Mouse (Mus musculus): ENCODE measurements around the gene Cox7b. TPM values are rescaled to one million over a fixed set of nuclear protein-coding genes. Genes with fewer than 3 reads are reported as not detected.
"Not testable (repeated sequence)": the region's sequence is repeated elsewhere in the genome, so short reads cannot be mapped to it uniquely, and the experiment has no call there.

The Cox7b gene
- polyA plus RNA-seq (2014; fragmentation: Nextera tagmentation; extraction: Ambion mirVana), result 363 and 395 TPM in 2 replicates

GRCm38 (mm10) chrX:106015571-106016322 is at the start of gene Cox7b:
Gene Cox7b, plus strand, starts transcription at chrX:106015700.
- DNase-seq (ENCODE audit: low spot score) (peak; percentile 76), ATAC-seq (ENCODE audit: insufficient number of reproducible peaks, low FRiP score, low TSS enrichment, low read depth) (peak; percentile 24; the same call in 1 of the 2 replicates)
- Histone ChIP-seq H3K27me3 (ENCODE audit: control insufficient read depth, insufficient read depth, low read length) (no peaks in the 10 kb centered on the region), H3K9me3 (ENCODE audit: control insufficient read depth, low read length) (no peaks in the 10 kb centered on the region), H3K27ac (replicated peaks; ENCODE audit: low read depth, low read length) (no peak within 1 kb of the TSS; the same call in 1 of the 2 replicates), H3K36me3 (ENCODE audit: control insufficient read depth, insufficient read depth, low read length) (no peaks in the 10 kb centered on the region), H3K4me3 (ENCODE audit: low read depth, low read length) (peak within 1 kb of the TSS; percentile 58), H3K9ac (ENCODE audit: low read length) (peak within 1 kb of the TSS; percentile 63), H3K4me2 (ENCODE audit: low read depth, severe bottlenecking) (peak within 1 kb of the TSS; percentile 18), H3K4me1 (ENCODE audit: control insufficient read depth, insufficient read depth, low read length) (no peaks in the 10 kb centered on the region)
- WGBS, result 12% methylated on average over 26 of the region's 26 CpGs

- Histone ChIP-seq H3K36me3 (ENCODE audit: control insufficient read depth, insufficient read depth, low read length) (peaks cover 2% of the 10 kb centered on the region; the same call in 1 of the 2 replicates), H3K9me3 (ENCODE audit: control insufficient read depth, low read length) (no peaks in the 10 kb centered on the region), H3K4me2 (ENCODE audit: low read depth, severe bottlenecking) (no peak overlapping the region), H3K4me1 (ENCODE audit: control insufficient read depth, insufficient read depth, low read length) (no peaks in the 10 kb centered on the region), H3K27me3 (ENCODE audit: control insufficient read depth, insufficient read depth, low read length) (no peaks in the 10 kb centered on the region), H3K9ac (ENCODE audit: low read length) (no peak overlapping the region), H3K27ac (replicated peaks; ENCODE audit: low read depth, low read length) (no peak overlapping the region), H3K4me3 (ENCODE audit: low read depth, low read length) (no peak overlapping the region)
- WGBS, result 84% methylated on average over 1 of the region's 1 CpGs
- ATAC-seq (ENCODE audit: insufficient number of reproducible peaks, low FRiP score, low TSS enrichment, low read depth) (no peak), DNase-seq (ENCODE audit: low spot score) (no peak)
These were observed 13.9 kb upstream of the Cox7b start for GRCm38 (mm10) chrX:106001605-106002004.

- Histone ChIP-seq H3K27ac (replicated peaks; ENCODE audit: low read depth, low read length) (no peak overlapping the region), H3K4me1 (ENCODE audit: control insufficient read depth, insufficient read depth, low read length) (no peaks in the 10 kb centered on the region), H3K9ac (ENCODE audit: low read length) (no peak overlapping the region; the same call in 1 of the 2 replicates), H3K27me3 (ENCODE audit: control insufficient read depth, insufficient read depth, low read length) (no peaks in the 10 kb centered on the region), H3K9me3 (ENCODE audit: control insufficient read depth, low read length) (no peaks in the 10 kb centered on the region), H3K36me3 (ENCODE audit: control insufficient read depth, insufficient read depth, low read length) (no peaks in the 10 kb centered on the region), H3K4me3 (ENCODE audit: low read depth, low read length) (peak overlapping the region; percentile 54), H3K4me2 (ENCODE audit: low read depth, severe bottlenecking) (peak overlapping the region; percentile 38)
- WGBS, result 8% methylated on average over 3 of the region's 3 CpGs
- DNase-seq (ENCODE audit: low spot score) (no peak), ATAC-seq (ENCODE audit: insufficient number of reproducible peaks, low FRiP score, low TSS enrichment, low read depth) (no peak)
These were observed 4.7 kb upstream of the Cox7b start for GRCm38 (mm10) chrX:106010762-106011161.

- Histone ChIP-seq H3K36me3 (ENCODE audit: control insufficient read depth, insufficient read depth, low read length) (no peaks in the 10 kb centered on the region), H3K27ac (replicated peaks; ENCODE audit: low read depth, low read length) (peak within 1 kb of the TSS; percentile 42), H3K27me3 (ENCODE audit: control insufficient read depth, insufficient read depth, low read length) (no peaks in the 10 kb centered on the region), H3K9me3 (ENCODE audit: control insufficient read depth, low read length) (no peaks in the 10 kb centered on the region), H3K4me3 (ENCODE audit: low read depth, low read length) (peak within 1 kb of the TSS; percentile 54), H3K4me1 (ENCODE audit: control insufficient read depth, insufficient read depth, low read length) (no peaks in the 10 kb centered on the region), H3K4me2 (ENCODE audit: low read depth, severe bottlenecking) (peak within 1 kb of the TSS; percentile 38), H3K9ac (ENCODE audit: low read length) (peak within 1 kb of the TSS; percentile 57)
- WGBS, result 12% methylated on average over 45 of the region's 45 CpGs
- peak; percentile 84 for DNase-seq (ENCODE audit: low spot score)
- peak; percentile 93 for ATAC-seq (ENCODE audit: insufficient number of reproducible peaks, low FRiP score, low TSS enrichment, low read depth)
These were observed 3.9 kb upstream of the Cox7b start, which contains the start of gene Magt1 for GRCm38 (mm10) chrX:106011465-106012159. Gene Magt1, minus strand, starts transcription at chrX:106011906.

GRCm38 (mm10) chrX:106012559-106012958 is 2.9 kb upstream of the Cox7b start:
- peak overlapping the region; percentile 34 for H3K4me2 ChIP-seq (ENCODE audit: low read depth, severe bottlenecking)
- H3K36me3 ChIP-seq (ENCODE audit: control insufficient read depth, insufficient read depth, low read length), result no peaks in the 10 kb centered on the region
- DNase-seq (ENCODE audit: low spot score), result no peak
- H3K27me3 ChIP-seq (ENCODE audit: control insufficient read depth, insufficient read depth, low read length), result no peaks in the 10 kb centered on the region
- no peaks in the 10 kb centered on the region for H3K9me3 ChIP-seq (ENCODE audit: control insufficient read depth, low read length)
- H3K27ac ChIP-seq (replicated peaks; ENCODE audit: low read depth, low read length), result 0 out of 2 replicates have a peak overlapping the region, but pooled peaks have one; percentile 25
- WGBS, result 70% methylated on average over 3 of the region's 3 CpGs
- no peak for ATAC-seq (ENCODE audit: insufficient number of reproducible peaks, low FRiP score, low TSS enrichment, low read depth)
- no peak overlapping the region; the same call in 1 of the 2 replicates for H3K9ac ChIP-seq (ENCODE audit: low read length)
- H3K4me3 ChIP-seq (ENCODE audit: low read depth, low read length), result no peak overlapping the region
- no peaks in the 10 kb centered on the region for H3K4me1 ChIP-seq (ENCODE audit: control insufficient read depth, insufficient read depth, low read length)

GRCm38 (mm10) chrX:106013217-106013616 is 2.3 kb upstream of the Cox7b start:
- H3K4me2 ChIP-seq (ENCODE audit: low read depth, severe bottlenecking), result no peak overlapping the region
- no peak overlapping the region for H3K27ac ChIP-seq (replicated peaks; ENCODE audit: low read depth, low read length)
- no peaks in the 10 kb centered on the region for H3K36me3 ChIP-seq (ENCODE audit: control insufficient read depth, insufficient read depth, low read length)
- H3K9ac ChIP-seq (ENCODE audit: low read length), result no peak overlapping the region
- no peaks in the 10 kb centered on the region for H3K4me1 ChIP-seq (ENCODE audit: control insufficient read depth, insufficient read depth, low read length)
- H3K27me3 ChIP-seq (ENCODE audit: control insufficient read depth, insufficient read depth, low read length), result no peaks in the 10 kb centered on the region
- WGBS, result 20% methylated on average over 2 of the region's 2 CpGs
- H3K4me3 ChIP-seq (ENCODE audit: low read depth, low read length), result no peak overlapping the region
- ATAC-seq (ENCODE audit: insufficient number of reproducible peaks, low FRiP score, low TSS enrichment, low read depth) (no peak), DNase-seq (ENCODE audit: low spot score) (peak; percentile 48)
- H3K9me3 ChIP-seq (ENCODE audit: control insufficient read depth, low read length), result no peaks in the 10 kb centered on the region

GRCm38 (mm10) chrX:106014741-106015377 is 641 bp upstream of the Cox7b start:
- not testable (repeated sequence) for H3K27me3 ChIP-seq (ENCODE audit: control insufficient read depth, insufficient read depth, low read length); H3K36me3 ChIP-seq (ENCODE audit: control insufficient read depth, insufficient read depth, low read length); DNase-seq (ENCODE audit: low spot score); H3K9me3 ChIP-seq (ENCODE audit: control insufficient read depth, low read length); H3K4me2 ChIP-seq (ENCODE audit: low read depth, severe bottlenecking); H3K27ac ChIP-seq (replicated peaks; ENCODE audit: low read depth, low read length); H3K9ac ChIP-seq (ENCODE audit: low read length); H3K4me1 ChIP-seq (ENCODE audit: control insufficient read depth, insufficient read depth, low read length); H3K4me3 ChIP-seq (ENCODE audit: low read depth, low read length); ATAC-seq (ENCODE audit: insufficient number of reproducible peaks, low FRiP score, low TSS enrichment, low read depth)
- WGBS, result 56% methylated on average over 2 of the region's 2 CpGs

- no peaks in the 10 kb centered on the region for H3K27me3 ChIP-seq (ENCODE audit: control insufficient read depth, insufficient read depth, low read length)
- H3K4me1 ChIP-seq (ENCODE audit: control insufficient read depth, insufficient read depth, low read length), result no peaks in the 10 kb centered on the region
- no peak overlapping the region for H3K27ac ChIP-seq (replicated peaks; ENCODE audit: low read depth, low read length)
- DNase-seq (ENCODE audit: low spot score) (no peak), ATAC-seq (ENCODE audit: insufficient number of reproducible peaks, low FRiP score, low TSS enrichment, low read depth) (no peak)
- WGBS, result 83% methylated on average over 3 of the region's 3 CpGs
- H3K9ac ChIP-seq (ENCODE audit: low read length), result no peak overlapping the region
- H3K36me3 ChIP-seq (ENCODE audit: control insufficient read depth, insufficient read depth, low read length), result no peaks in the 10 kb centered on the region
- no peak overlapping the region for H3K4me2 ChIP-seq (ENCODE audit: low read depth, severe bottlenecking)
- no peak overlapping the region for H3K4me3 ChIP-seq (ENCODE audit: low read depth, low read length)
- no peaks in the 10 kb centered on the region for H3K9me3 ChIP-seq (ENCODE audit: control insufficient read depth, low read length)
These were observed 1.6 kb downstream of the Cox7b start for GRCm38 (mm10) chrX:106017102-106017501.
